Mouse (Mus musculus): Measurements from ENCODE around the gene Entr1. TPM values are rescaled to one million over a fixed set of nuclear protein-coding genes. Genes with fewer than 3 reads are reported as not detected.
"Not testable (repeated sequence)": the region's sequence is repeated elsewhere in the genome, so short reads cannot be mapped to it uniquely, and the experiment has no call there.

Gene Entr1
- total RNA-seq, 2 experiments from 2014 or later, result 44.9 to 45.2 TPM

GRCm38 (mm10) chr2:26388682-26389153 lies 398 bp downstream of the Entr1 start:
- no peak for DNase-seq

GRCm38 (mm10) chr2:26387713-26388112 lies 1.4 kb downstream of the Entr1 start:
- DNase-seq, result no peak

- not testable (repeated sequence) for DNase-seq
These were observed 8.2 kb downstream of the Entr1 start for GRCm38 (mm10) chr2:26380871-26381270.

- DNase-seq, result peak; percentile 87 to 89
These were observed 8.9 kb downstream of the Entr1 start, which contains the start of gene Snapc4 for GRCm38 (mm10) chr2:26380131-26380771. Snapc4 (minus strand) TSS chr2:26380653.

GRCm38 (mm10) chr2:26372396-26372795 lies 16.7 kb downstream of the Entr1 start:
- no peak for DNase-seq

- DNase-seq, result peak; percentile 69 to 82
These were observed 20.5 kb downstream of the Entr1 start for GRCm38 (mm10) chr2:26368572-26368971.

GRCm38 (mm10) chr2:26367911-26368310 lies 21.2 kb downstream of the Entr1 start:
- DNase-seq, result no peak

- peak; percentile 87 to 89 for DNase-seq
These were observed 24.2 kb downstream of the Entr1 start for GRCm38 (mm10) chr2:26364738-26365465.

- DNase-seq, result no peak
These were observed 25.6 kb downstream of the Entr1 start for GRCm38 (mm10) chr2:26363481-26363880.

GRCm38 (mm10) chr2:26362991-26363390 lies 26.1 kb downstream of the Entr1 start:
- DNase-seq, result no peak

GRCm38 (mm10) chr2:26360772-26361171 lies 28.3 kb downstream of the Entr1 start, which contains the start of gene Card9:
Card9 (minus strand) TSS chr2:26360918.
- peak; percentile 29 to 63 for DNase-seq

- peak; percentile 57 to 67 for DNase-seq
These were observed 29.1 kb downstream of the Entr1 start for GRCm38 (mm10) chr2:26359983-26360382.

GRCm38 (mm10) chr2:26358667-26359320 lies 30.3 kb downstream of the Entr1 start:
- no peak for DNase-seq

GRCm38 (mm10) chr2:26357484-26357883 lies 31.6 kb downstream of the Entr1 start:
- no peak for DNase-seq

- no peak for DNase-seq
These were observed 32.4 kb downstream of the Entr1 start for GRCm38 (mm10) chr2:26356678-26357077.

GRCm38 (mm10) chr2:26356231-26356630 lies 32.9 kb downstream of the Entr1 start:
- DNase-seq, result no peak

GRCm38 (mm10) chr2:26354401-26354800 lies 34.7 kb downstream of the Entr1 start:
- DNase-seq, result no peak

GRCm38 (mm10) chr2:26353066-26353980 lies 35.8 kb downstream of the Entr1 start:
- no peak for DNase-seq

GRCm38 (mm10) chr2:26352291-26352910 lies 36.7 kb downstream of the Entr1 start:
- DNase-seq, result no peak

GRCm38 (mm10) chr2:26351358-26352290 lies 37.5 kb downstream of the Entr1 start, which contains the start of gene Dnlz:
Dnlz (minus strand) TSS chr2:26352110.
- peak; percentile 95 to 97 for DNase-seq
